Mouse (Mus musculus) forebrain, embryonic 15.5 days (tissue): Measurements from ENCODE around the gene Arrdc5. TPM values are rescaled to one million over a fixed set of nuclear protein-coding genes. Genes with fewer than 3 reads are reported as not detected.

Experiments
- ATAC-seq: fragments of 200-750 bp; cut with Nextera tagmentation; replicated peaks from 2 replicates; pipeline ENCODE4 v1.8.0; 2017; ENCODE audit warnings: mild to moderate bottlenecking, moderate TSS enrichment, moderate library complexity
- H3K27ac ChIP-seq: fragments of 300-500 bp; sonication (generic); replicated peaks from 2 replicates; pipeline ENCODE4 v1.5.1; 2015; ENCODE audit warnings: mild to moderate bottlenecking, inconsistent platforms
- H3K27me3 ChIP-seq: fragments of 300-500 bp; sonication (generic); 2 replicates; pipeline ENCODE4 v1.6.1; 2015; ENCODE audit warnings: inconsistent platforms
- H3K36me3 ChIP-seq: fragments of 300-500 bp; sonication (generic); 2 replicates; pipeline ENCODE4 v1.6.1; 2015; ENCODE audit warnings: mild to moderate bottlenecking, inconsistent platforms
- H3K4me1 ChIP-seq: fragments of 300-500 bp; sonication (generic); 2 replicates; pipeline ENCODE4 v1.6.1; 2015; ENCODE audit warnings: inconsistent platforms
- H3K4me2 ChIP-seq: fragments of 300-500 bp; sonication (generic); replicated peaks from 2 replicates; pipeline ENCODE4 v1.6.1; 2015; ENCODE audit warnings: mild to moderate bottlenecking, inconsistent platforms
- H3K4me3 ChIP-seq: fragments of 300-500 bp; sonication (generic); 2 replicates; pipeline ENCODE4 v1.5.1; 2015; ENCODE audit warnings: mild to moderate bottlenecking, inconsistent platforms
- H3K9ac ChIP-seq: fragments of 300-500 bp; sonication (generic); replicated peaks from 2 replicates; pipeline ENCODE4 v1.6.1; 2015; ENCODE audit warnings: mild to moderate bottlenecking, inconsistent platforms
- H3K9me3 ChIP-seq: fragments of 300-500 bp; sonication (generic); 2 replicates; pipeline ENCODE4 v1.6.1; 2016; ENCODE audit warnings: inconsistent platforms
- WGBS: fragments of 180-500 bp; shearing (Covaris S2); methylation state at CpG from one replicate; pipeline ENCODE4 v1.1.7; 2015; ENCODE audit warnings: mixed read lengths; 5-methylcytosine and 5-hydroxymethylcytosine counted together
- polyA plus RNA-seq: library from polyadenylated mRNA; unstranded; fragments of >200 nt; fragmentation: Nextera tagmentation; extraction: Ambion mirVana; gene quantifications from 2 replicates; pipeline ENCODE4 v1.2.1, GENCODE M21; 2015

Gene Arrdc5
- polyA plus RNA-seq, 1 experiment from 2014 or later, result not detected

- no peaks in the 10 kb centered on the region for H3K27me3 ChIP-seq
- 0 out of 2 replicates have a peak overlapping the region, but pooled peaks have one; percentile 38 for H3K27ac ChIP-seq
- no peak for ATAC-seq
- H3K4me2 ChIP-seq, result peak overlapping the region; percentile 95; the same call in 1 of the 2 replicates
- 22% methylated on average over 13 of the region's 13 CpGs for WGBS
- no peaks in the 10 kb centered on the region for H3K36me3 ChIP-seq
- H3K9ac ChIP-seq, result no peak overlapping the region
- H3K4me3 ChIP-seq, result no peak overlapping the region
- H3K4me1 ChIP-seq, result peaks cover 29% of the 10 kb centered on the region
- H3K9me3 ChIP-seq, result no peaks in the 10 kb centered on the region
Measured at GRCm38 (mm10) chr17:56302363-56302996, 2.4 kb upstream of the Arrdc5 start.

- no peak for ATAC-seq
- WGBS, result 100% methylated on average over 1 of the region's 1 CpGs
- no peaks in the 10 kb centered on the region for H3K36me3 ChIP-seq
- H3K27ac ChIP-seq, result no peak overlapping the region
- no peak overlapping the region for H3K4me2 ChIP-seq
- no peaks in the 10 kb centered on the region for H3K9me3 ChIP-seq
- peaks cover 7% of the 10 kb centered on the region for H3K4me1 ChIP-seq
- no peak overlapping the region for H3K4me3 ChIP-seq
- H3K27me3 ChIP-seq, result no peaks in the 10 kb centered on the region
- H3K9ac ChIP-seq, result no peak overlapping the region
Measured at GRCm38 (mm10) chr17:56298238-56298637, 1.8 kb downstream of the Arrdc5 start.

GRCm38 (mm10) chr17:56296201-56296600 is 3.9 kb downstream of the Arrdc5 start:
- Histone ChIP-seq H3K4me1 (peaks cover 4% of the 10 kb centered on the region), H3K9ac (no peak overlapping the region), H3K27me3 (no peaks in the 10 kb centered on the region), H3K9me3 (no peaks in the 10 kb centered on the region), H3K27ac (no peak overlapping the region), H3K36me3 (no peaks in the 10 kb centered on the region), H3K4me2 (no peak overlapping the region), H3K4me3 (no peak overlapping the region)
- 57% methylated on average over 1 of the region's 1 CpGs for WGBS
- ATAC-seq, result no peak

DNA sequence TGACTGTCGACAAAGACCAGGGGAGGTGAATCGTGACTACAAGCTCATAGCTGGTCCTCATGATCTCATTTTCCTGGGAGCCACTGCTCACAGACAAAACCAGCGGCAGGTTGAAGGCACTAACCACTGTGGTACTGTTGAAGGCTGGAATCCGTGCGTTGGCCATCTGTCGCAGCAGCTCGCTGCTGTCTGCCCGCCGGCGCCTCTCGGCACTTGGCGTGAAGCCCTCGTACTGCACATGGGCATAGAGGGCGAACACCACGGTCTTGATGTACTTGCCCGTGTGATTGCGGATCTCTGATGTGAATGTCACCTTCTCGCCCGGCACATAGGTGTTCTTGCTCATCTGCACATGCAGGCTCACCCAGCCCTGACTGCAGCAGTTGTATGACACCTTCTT is 5.8 kb downstream of the Arrdc5 start:
- Histone ChIP-seq H3K27ac (no peak overlapping the region), H3K9ac (no peak overlapping the region), H3K36me3 (no peaks in the 10 kb centered on the region), H3K4me3 (no peak overlapping the region), H3K4me2 (no peak overlapping the region), H3K4me1 (peaks cover 24% of the 10 kb centered on the region), H3K27me3 (no peaks in the 10 kb centered on the region), H3K9me3 (no peaks in the 10 kb centered on the region)
- 79% methylated on average over 19 of the region's 19 CpGs for WGBS
- ATAC-seq, result no peak

GRCm38 (mm10) chr17:56293291-56293690 is 6.8 kb downstream of the Arrdc5 start:
- Histone ChIP-seq H3K36me3 (no peaks in the 10 kb centered on the region), H3K27me3 (no peaks in the 10 kb centered on the region), H3K4me2 (no peak overlapping the region), H3K27ac (no peak overlapping the region), H3K4me1 (peaks cover 24% of the 10 kb centered on the region), H3K4me3 (no peak overlapping the region), H3K9me3 (no peaks in the 10 kb centered on the region), H3K9ac (no peak overlapping the region)
- 80% methylated on average over 1 of the region's 1 CpGs for WGBS
- ATAC-seq, result no peak

- no peaks in the 10 kb centered on the region for H3K36me3 ChIP-seq
- no peaks in the 10 kb centered on the region for H3K27me3 ChIP-seq
- H3K9ac ChIP-seq, result no peak within 1 kb of the TSS
- no peak within 1 kb of the TSS for H3K4me2 ChIP-seq
- H3K4me3 ChIP-seq, result no peak within 1 kb of the TSS
- H3K4me1 ChIP-seq, result peaks cover 27% of the 10 kb centered on the region
- WGBS, result 83% methylated on average over 4 of the region's 4 CpGs
- ATAC-seq, result no peak
- H3K27ac ChIP-seq, result peak within 1 kb of the TSS; percentile 71; the same call in 1 of the 2 replicates
- no peaks in the 10 kb centered on the region for H3K9me3 ChIP-seq
Measured at GRCm38 (mm10) chr17:56292531-56293222, 7.4 kb downstream of the Arrdc5 start, which contains the start of gene Plin3. Gene Plin3, minus strand, starts transcription at chr17:56292873.

DNA sequence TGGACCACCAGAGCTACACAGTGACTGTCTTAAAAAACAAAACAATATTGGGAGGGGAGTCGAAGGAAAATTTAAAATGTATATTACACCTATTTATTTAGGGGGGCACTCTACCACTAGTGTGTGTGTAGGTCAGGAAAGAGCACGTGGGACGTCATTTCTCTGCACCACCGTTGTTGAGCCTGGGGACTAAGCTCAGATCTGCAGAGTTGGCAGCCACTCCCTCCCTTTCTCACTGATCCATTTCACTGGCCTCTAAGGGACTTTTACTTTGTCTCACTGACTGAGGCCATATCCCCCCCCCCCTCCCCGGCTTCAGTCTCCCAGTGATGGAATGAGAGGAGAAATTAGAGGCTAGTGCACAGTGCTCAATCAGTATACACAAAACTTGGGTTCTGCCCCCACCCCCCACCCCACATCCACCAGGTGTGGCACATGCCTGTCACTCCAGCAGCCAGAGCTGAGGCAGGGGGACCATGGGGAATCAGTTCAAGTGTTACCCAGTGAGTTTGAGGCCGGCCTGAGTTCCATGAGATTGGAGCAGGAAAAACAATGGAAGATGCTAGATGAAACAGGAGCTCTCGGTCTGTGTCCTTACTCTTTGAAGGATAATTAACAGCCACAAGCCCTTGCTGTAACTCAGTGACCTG is 8.1 kb downstream of the Arrdc5 start:
- WGBS, result 49% methylated on average over 7 of the region's 7 CpGs
- peak; percentile 7; the same call in 1 of the 2 replicates for ATAC-seq
- H3K27me3 ChIP-seq, result no peaks in the 10 kb centered on the region
- H3K4me2 ChIP-seq, result no peak overlapping the region
- H3K9ac ChIP-seq, result no peak overlapping the region
- H3K4me1 ChIP-seq, result peaks cover 27% of the 10 kb centered on the region
- no peak overlapping the region for H3K4me3 ChIP-seq
- H3K27ac ChIP-seq, result peak overlapping the region; percentile 71; the same call in 1 of the 2 replicates
- H3K9me3 ChIP-seq, result no peaks in the 10 kb centered on the region
- H3K36me3 ChIP-seq, result no peaks in the 10 kb centered on the region

GRCm38 (mm10) chr17:56291171-56291511 is 8.9 kb downstream of the Arrdc5 start:
- H3K9me3 ChIP-seq, result no peaks in the 10 kb centered on the region
- peak overlapping the region; percentile 35 for H3K4me3 ChIP-seq
- no peaks in the 10 kb centered on the region for H3K27me3 ChIP-seq
- H3K36me3 ChIP-seq, result no peaks in the 10 kb centered on the region
- H3K4me2 ChIP-seq, result peak overlapping the region; percentile 42
- peaks cover 27% of the 10 kb centered on the region for H3K4me1 ChIP-seq
- under 1% methylated on average over 16 of the region's 16 CpGs for WGBS
- H3K9ac ChIP-seq, result peak overlapping the region; percentile 50
- peak; percentile 83 for ATAC-seq
- peak overlapping the region; percentile 71 for H3K27ac ChIP-seq

DNA sequence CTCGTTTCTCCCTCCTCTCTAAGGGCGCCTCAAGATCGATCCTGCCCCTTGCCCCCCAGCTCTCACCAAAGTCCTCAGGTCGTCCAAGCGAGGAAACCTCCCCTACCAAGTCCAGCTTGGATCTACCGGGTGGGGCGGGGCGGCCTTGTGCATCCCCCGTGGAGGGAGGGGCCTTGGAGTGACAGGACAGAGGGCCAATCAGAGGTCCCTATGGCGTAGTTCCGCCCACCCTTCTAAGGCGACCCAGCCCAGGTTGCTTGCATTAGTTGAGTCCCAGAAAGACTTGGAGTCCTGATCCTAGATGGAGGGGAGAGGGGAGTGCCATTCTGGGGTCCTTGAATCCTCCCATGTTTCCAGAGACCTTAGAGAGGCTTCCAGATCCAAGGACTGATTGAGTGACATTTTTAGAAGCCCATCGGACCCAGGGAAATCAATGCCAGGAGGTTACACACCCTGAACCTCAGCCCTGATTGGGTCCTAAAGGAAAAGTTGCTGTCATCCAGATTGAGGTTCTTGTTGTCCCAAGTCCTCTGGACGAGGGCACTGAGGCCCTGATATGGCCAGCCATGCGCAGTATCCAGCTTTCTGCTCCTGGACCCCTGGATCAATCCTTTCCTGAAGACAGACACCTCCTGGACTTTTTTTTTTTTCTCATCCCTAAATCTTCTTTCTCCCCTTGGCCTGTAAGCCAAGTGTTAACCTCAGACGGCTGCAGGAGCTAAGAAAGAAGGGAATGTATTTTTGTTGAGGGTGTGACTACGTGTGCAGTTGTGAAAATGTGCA is 9.5 kb downstream of the Arrdc5 start:
- Histone ChIP-seq H3K4me1 (peaks cover 27% of the 10 kb centered on the region), H3K4me2 (peak overlapping the region; percentile 42), H3K27me3 (no peaks in the 10 kb centered on the region), H3K27ac (peak overlapping the region; percentile 71), H3K36me3 (no peaks in the 10 kb centered on the region), H3K9me3 (no peaks in the 10 kb centered on the region), H3K9ac (0 out of 2 replicates have a peak overlapping the region, but pooled peaks have one; percentile 50), H3K4me3 (peak overlapping the region; percentile 35)
- 5% methylated on average over 17 of the region's 17 CpGs for WGBS
- peak; percentile 68 for ATAC-seq

DNA sequence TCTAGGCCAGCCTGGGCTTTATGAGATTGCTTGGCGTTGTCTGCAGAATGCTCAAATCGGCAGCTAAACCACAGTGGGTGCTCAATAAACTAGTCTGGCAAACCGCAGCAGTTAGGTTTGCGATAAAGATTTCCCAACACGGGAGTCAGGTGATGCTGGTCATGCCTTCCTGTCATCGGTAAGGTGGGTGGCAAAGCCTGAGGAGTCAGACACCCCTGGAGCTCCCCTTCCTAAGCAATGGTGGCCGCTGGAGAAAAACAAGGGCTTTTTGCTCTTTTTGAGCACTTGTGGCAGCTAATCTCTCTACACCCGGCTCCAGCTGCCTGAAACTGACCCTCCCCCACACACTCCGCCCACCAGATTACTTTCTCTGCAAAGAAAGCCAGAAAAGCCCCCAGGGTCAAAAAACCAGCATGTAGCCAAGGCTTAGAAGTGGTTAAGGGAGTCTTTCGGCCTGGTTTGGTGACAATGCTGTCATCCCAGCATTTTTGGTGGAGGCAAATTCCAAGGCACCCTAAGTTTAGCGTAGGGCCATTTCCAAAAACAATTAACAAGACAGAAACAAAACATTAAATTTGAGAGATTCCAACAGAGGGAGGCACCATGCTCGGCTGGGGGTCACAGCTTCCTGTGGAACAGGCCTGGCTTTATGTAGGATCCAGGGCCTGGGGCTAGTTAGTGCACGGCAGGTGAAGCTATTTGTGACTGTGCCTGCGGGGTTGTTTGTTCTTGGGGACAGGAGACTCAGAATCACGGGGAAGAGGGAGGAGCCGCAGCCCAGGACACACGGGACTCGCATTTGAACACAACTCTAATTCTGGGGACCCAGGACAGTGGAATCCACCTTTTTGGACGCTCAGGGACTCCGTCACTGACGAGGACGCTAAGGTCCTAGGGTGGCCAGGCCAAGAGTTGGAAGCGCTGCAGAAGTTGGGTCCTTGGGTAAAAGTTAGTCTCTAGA is 10.4 kb downstream of the Arrdc5 start:
- peaks cover 27% of the 10 kb centered on the region for H3K4me1 ChIP-seq
- H3K9ac ChIP-seq, result no peak overlapping the region
- 0 out of 2 replicates have a peak overlapping the region, but pooled peaks have one; percentile 23 for H3K27ac ChIP-seq
- no peaks in the 10 kb centered on the region for H3K36me3 ChIP-seq
- no peaks in the 10 kb centered on the region for H3K27me3 ChIP-seq
- H3K9me3 ChIP-seq, result no peaks in the 10 kb centered on the region
- ATAC-seq, result no peak
- H3K4me2 ChIP-seq, result peak overlapping the region; percentile 42
- peak overlapping the region; percentile 35 for H3K4me3 ChIP-seq
- 2% methylated on average over 23 of the region's 23 CpGs for WGBS

GRCm38 (mm10) chr17:56288866-56289265 is 11.2 kb downstream of the Arrdc5 start:
- ATAC-seq, result no peak
- 49% methylated on average over 3 of the region's 3 CpGs for WGBS
- H3K36me3 ChIP-seq, result no peaks in the 10 kb centered on the region
- 0 out of 2 replicates have a peak overlapping the region, but pooled peaks have one; percentile 23 for H3K27ac ChIP-seq
- H3K4me2 ChIP-seq, result peak overlapping the region; percentile 42; the same call in 1 of the 2 replicates
- no peaks in the 10 kb centered on the region for H3K9me3 ChIP-seq
- H3K4me3 ChIP-seq, result no peak overlapping the region
- no peaks in the 10 kb centered on the region for H3K27me3 ChIP-seq
- H3K4me1 ChIP-seq, result peaks cover 27% of the 10 kb centered on the region
- H3K9ac ChIP-seq, result no peak overlapping the region
